In genomic region chrX:136708168-136708681, GRCm38 (mm10) we compare ENCODE assay signal across 8 mouse cellular contexts. TPM values are rescaled to one million over a fixed set of nuclear protein-coding genes. Genes with fewer than 3 reads are reported as not detected.
DNase-seq lines count a peak whose midpoint lies in the region; ATAC-seq and TF ChIP-seq lines count a peak whose summit lies in the region.

No protein-coding gene starts in this region.

- H3K9me3 ChIP-seq in forebrain, embryonic 15.5 days: no peaks in the 10 kb centered on the region
- H3K9me3 ChIP-seq in neural tube, embryonic 14.5 days (ENCODE audit: control insufficient read depth, low read length): no peaks in the 10 kb centered on the region

- H3K4me2 ChIP-seq in forebrain, embryonic 15.5 days (replicated peaks): peak overlapping the region; percentile 55
- peak overlapping the region; percentile 58 for H3K4me2 ChIP-seq in neural tube, embryonic 14.5 days (ENCODE audit: low read depth, low read length)

- H3K27ac ChIP-seq in forebrain, embryonic 15.5 days (replicated peaks): peak overlapping the region; percentile 92
- H3K27ac ChIP-seq in neural tube, embryonic 14.5 days (ENCODE audit: low read depth, low read length): peak overlapping the region; percentile 90

- H3K4me3 ChIP-seq in forebrain, embryonic 15.5 days: peak overlapping the region; percentile 55
- H3K4me3 ChIP-seq in lung, adult 2 months (replicated peaks; ENCODE audit: extremely low read depth, low read depth, low read length): peak overlapping the region; percentile 75
- peak overlapping the region; percentile 41 for H3K4me3 ChIP-seq in neural tube, embryonic 14.5 days (ENCODE audit: low read depth, low read length)

- DNase-seq in Muller cell, postnatal 12 days (ENCODE audit: inconsistent ontology term): peak; percentile 43
- peak; percentile 27 for DNase-seq in cerebellum, adult 11 months
- peak; percentile 15 for DNase-seq in layer of hippocampus, adult 9-11 months
- DNase-seq in lung, adult 2 months: peak; percentile 39
- DNase-seq in thymus, postnatal 14 days: peak; percentile 30

- H3K9ac ChIP-seq in forebrain, embryonic 15.5 days (replicated peaks): peak overlapping the region; percentile 66
- peak overlapping the region; percentile 67 for H3K9ac ChIP-seq in neural tube, embryonic 14.5 days (replicated peaks; ENCODE audit: low read depth, low read length)

- TF ChIP-seq POLR2A in lung, adult 2 months (IDR thresholded peaks at IDR 0.05; ENCODE audit: borderline replicate concordance, extremely low read depth, low read depth, low read length): no peak

- no peaks in the 10 kb centered on the region for H3K27me3 ChIP-seq in forebrain, embryonic 15.5 days
- H3K27me3 ChIP-seq in neural tube, embryonic 14.5 days (ENCODE audit: control insufficient read depth, insufficient read depth, low read length): no peaks in the 10 kb centered on the region

- ATAC-seq in forebrain, embryonic 15.5 days (replicated peaks): peak; percentile 94
- ATAC-seq in hematopoietic stem cell, adult 5-6 weeks (replicated peaks in 1 of 2; ENCODE audit: insufficient read depth in 1 of 2, low FRiP score in 2 of 2, low TSS enrichment in 1 of 2, low read depth in 1 of 2, poor library complexity in 2 of 2, severe bottlenecking in 2 of 2): peak; percentile 85 to 92
- ATAC-seq in neural tube, embryonic 14.5 days (ENCODE audit: low read depth): peak; percentile 89

- H3K36me3 ChIP-seq in forebrain, embryonic 15.5 days: no peaks in the 10 kb centered on the region
- no peaks in the 10 kb centered on the region for H3K36me3 ChIP-seq in neural tube, embryonic 14.5 days (ENCODE audit: control insufficient read depth, insufficient read depth, low read length)

- TF ChIP-seq CTCF in lung, adult 2 months (IDR thresholded peaks at IDR 0.05; ENCODE audit: insufficient read depth, low read length): no peak

- 19% methylated on average over 18 of the region's 18 CpGs for WGBS in forebrain, embryonic 15.5 days
- 24% methylated on average over 18 of the region's 18 CpGs for WGBS in lung, adult 2 months
- 11% methylated on average over 17 of the region's 18 CpGs for WGBS in neural tube, embryonic 14.5 days

- peaks cover 9% of the 10 kb centered on the region; the same call in 1 of the 2 replicates for H3K4me1 ChIP-seq in forebrain, embryonic 15.5 days
- peaks cover 3% of the 10 kb centered on the region; the same call in 1 of the 2 replicates for H3K4me1 ChIP-seq in lung, adult 2 months (ENCODE audit: control insufficient read depth, insufficient read depth, low read length)
- H3K4me1 ChIP-seq in neural tube, embryonic 14.5 days (ENCODE audit: control insufficient read depth, insufficient read depth, low read length): no peaks in the 10 kb centered on the region

RNA-seq across cellular contexts. Expression of gene Tceal1, which starts 0.4 kb away (rescaled TPM):
- 19.3 and 20.2 TPM in 2 replicates for polyA plus RNA-seq in forebrain, embryonic 15.5 days (2015; fragmentation: Nextera tagmentation; extraction: Ambion mirVana)
- total RNA-seq in hematopoietic stem cell, adult 5-6 weeks (2017): 4.5 and 5.4 TPM in 2 replicates
- 1.0 and 2.2 TPM in 2 replicates for polyA plus RNA-seq in lung, adult 2 months (2012; rRNA removed)
- 22.6 and 27.9 TPM in 2 replicates for polyA plus RNA-seq in neural tube, embryonic 14.5 days (2014; fragmentation: Nextera tagmentation; extraction: Ambion mirVana)

RNA-seq across cellular contexts. Expression of gene Morf4l2, which starts 35.3 kb away (rescaled TPM):
- 552 and 561 TPM in 2 replicates for polyA plus RNA-seq in forebrain, embryonic 15.5 days (2015; fragmentation: Nextera tagmentation; extraction: Ambion mirVana)
- total RNA-seq in hematopoietic stem cell, adult 5-6 weeks (2017): 464 and 594 TPM in 2 replicates
- 24.2 and 43.0 TPM in 2 replicates for polyA plus RNA-seq in lung, adult 2 months (2012; rRNA removed)
- polyA plus RNA-seq in neural tube, embryonic 14.5 days (2014; fragmentation: Nextera tagmentation; extraction: Ambion mirVana): 525 and 546 TPM in 2 replicates

Comparison
In these comparisons a context has a peak if more than half of its experiments do, and no peak if none do; other contexts are left out.
1. Peak in every context shown above with its lines: DNase-seq, ATAC-seq, H3K4me3 ChIP-seq and H3K27ac ChIP-seq.
2. RNA of gene Morf4l2, which starts 35.3 kb away (polyA plus RNA-seq): 552 to 561 TPM in forebrain, embryonic 15.5 days and 525 to 546 TPM in neural tube, embryonic 14.5 days; 24.2 to 43.0 TPM in lung, adult 2 months; every median in the first group is over 10 times any median in the second.